In the genomic region with DNA sequence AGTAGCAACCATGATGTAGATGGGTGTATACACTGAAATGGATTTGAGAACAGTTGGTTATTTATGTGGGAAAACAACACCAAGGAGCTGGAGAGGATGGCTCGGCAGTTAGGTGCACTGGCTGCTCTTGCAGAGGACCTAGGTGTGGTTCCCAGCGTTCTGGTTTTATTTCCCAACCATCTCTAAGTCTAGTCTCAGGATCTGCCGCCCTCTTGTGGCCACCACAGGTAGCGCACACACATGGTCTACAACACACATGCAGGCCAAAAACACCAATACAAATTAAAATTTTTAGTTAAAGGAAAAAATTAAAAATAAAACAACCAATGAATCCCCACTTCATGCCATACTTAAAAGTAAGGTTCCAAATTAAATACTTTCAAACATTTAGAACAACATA, we compare ENCODE assay signal across 12 mouse cellular contexts. TPM values are rescaled to one million over a fixed set of nuclear protein-coding genes. Genes with fewer than 3 reads are reported as not detected.
DNase-seq lines count a peak whose midpoint lies in the region; ATAC-seq and TF ChIP-seq lines count a peak whose summit lies in the region.
"Had no signal": no experiment of that assay in that cellular context is flagged by ENCODE, and none has a peak within 500 bp of the region (broad histone marks: within the 10 kb centered on the region; RNA-seq: fewer than 3 reads in every experiment).

No protein-coding gene starts in this region.

- H3K9ac ChIP-seq in heart, postnatal 0 days (replicated peaks; ENCODE audit: low read depth, low read length), result no peak overlapping the region
- H3K9ac ChIP-seq: heart, embryonic 15.5 days; kidney, embryonic 15.5 days had no signal

- no peaks in the 10 kb centered on the region for H3K27me3 ChIP-seq in heart, postnatal 0 days (ENCODE audit: control insufficient read depth, insufficient read depth, low read length)
- no peaks in the 10 kb centered on the region for H3K27me3 ChIP-seq in testis, adult 2 months (ENCODE audit: control insufficient read depth, insufficient read depth, low read length)
- H3K27me3 ChIP-seq in midbrain, embryonic 10.5 days (ENCODE audit: low read depth, poor library complexity, severe bottlenecking), result no peaks in the 10 kb centered on the region
- H3K27me3 ChIP-seq: heart, embryonic 15.5 days; kidney, embryonic 15.5 days; megakaryocyte, embryonic 14.5 days had no signal

- TF ChIP-seq EP300 in heart, postnatal 0 days (IDR thresholded peaks at IDR 0.05; ENCODE audit: low read depth), result no peak

- H3K27ac ChIP-seq in heart, postnatal 0 days (ENCODE audit: low read depth), result no peak overlapping the region
- no peak overlapping the region for H3K27ac ChIP-seq in testis, adult 2 months (ENCODE audit: control insufficient read depth, insufficient read depth, low read depth, low read length)
- H3K27ac ChIP-seq in midbrain, embryonic 10.5 days (replicated peaks), result no peak overlapping the region
- H3K27ac ChIP-seq: heart, embryonic 15.5 days; kidney, embryonic 15.5 days had no signal

- TF ChIP-seq POLR2A in testis, adult 2 months (IDR thresholded peaks at IDR 0.05; ENCODE audit: control insufficient read depth, low read depth, low read length), result no peak

- no peak overlapping the region for H3K4me2 ChIP-seq in heart, postnatal 0 days (ENCODE audit: low read depth, low read length)
- H3K4me2 ChIP-seq: heart, embryonic 15.5 days; kidney, embryonic 15.5 days had no signal

- H3K36me3 ChIP-seq in heart, postnatal 0 days (replicated peaks; ENCODE audit: control insufficient read depth, insufficient read depth, low read length), result peaks cover 50% of the 10 kb centered on the region
- H3K36me3 ChIP-seq in testis, adult 2 months (ENCODE audit: control insufficient read depth, insufficient read depth, low read length), result no peaks in the 10 kb centered on the region
- H3K36me3 ChIP-seq in midbrain, embryonic 10.5 days, result peaks cover 16% of the 10 kb centered on the region

- no peak overlapping the region for H3K4me3 ChIP-seq in heart, postnatal 0 days (ENCODE audit: low read depth, low read length)
- no peak overlapping the region for H3K4me3 ChIP-seq in testis, adult 2 months (ENCODE audit: control insufficient read depth, low read depth, low read length)
- no peak overlapping the region for H3K4me3 ChIP-seq in midbrain, embryonic 10.5 days
- H3K4me3 ChIP-seq: heart, embryonic 15.5 days; kidney, embryonic 15.5 days; megakaryocyte, embryonic 14.5 days had no signal

- H3K9me3 ChIP-seq in heart, postnatal 0 days (replicated peaks; ENCODE audit: control insufficient read depth, low read length), result peaks cover 8% of the 10 kb centered on the region
- H3K9me3 ChIP-seq in midbrain, embryonic 10.5 days (replicated peaks), result peaks cover 10% of the 10 kb centered on the region; the same call in 1 of the 2 replicates

- no peak for ATAC-seq in heart, postnatal 0 days (ENCODE audit: insufficient read depth, low read depth)

- H3K4me1 ChIP-seq in heart, postnatal 0 days (ENCODE audit: control insufficient read depth, insufficient read depth), result no peaks in the 10 kb centered on the region
- no peaks in the 10 kb centered on the region for H3K4me1 ChIP-seq in testis, adult 2 months (ENCODE audit: control insufficient read depth, insufficient read depth, low read length)
- H3K4me1 ChIP-seq in midbrain, embryonic 10.5 days, result 0 out of 2 replicates have a peak, but pooled peaks cover 3% of the 10 kb centered on the region
- H3K4me1 ChIP-seq: heart, embryonic 15.5 days; kidney, embryonic 15.5 days had no signal

- 90% methylated on average over 4 of the region's 4 CpGs for WGBS in heart, postnatal 0 days
- 78% methylated on average over 4 of the region's 4 CpGs for WGBS in midbrain, embryonic 10.5 days

- TF ChIP-seq CTCF in heart, postnatal 0 days (IDR thresholded peaks at IDR 0.05; ENCODE audit: low read depth), result peak; percentile 36
- TF ChIP-seq CTCF in testis, adult 2 months (IDR thresholded peaks at IDR 0.05; ENCODE audit: control insufficient read depth, insufficient read depth, insufficient replicate concordance, low read depth, low read length), result peak; percentile 75; the same call in 1 of the 2 replicates

- no peak for DNase-seq in heart, postnatal 0 days (ENCODE audit: low spot score)
- DNase-seq in heart, adult 11 months, result no peak
- no peak for DNase-seq in testis, postnatal 10 days (ENCODE audit: low spot score)
- DNase-seq in c-Kit-negative CD71-positive TER-119-positive erythroid progenitor cells, embryonic 14.5 days (ENCODE audit: low read depth, low spot score), result peak; percentile 5
- peak; percentile 63 for DNase-seq in thymus, postnatal 4 days
- DNase-seq in layer of hippocampus, adult 9-11 months, result no peak
- no peak for DNase-seq in midbrain, embryonic 10.5 days (ENCODE audit: low spot score)
- DNase-seq: adrenal gland, postnatal 25 days had no signal

RNA-seq across cellular contexts. Expression of gene Fam8a1, which starts 27.0 kb away (rescaled TPM):
- 15.5 and 24.9 TPM in 2 replicates for total RNA-seq in heart, postnatal 0 days (2014; rRNA removed; ENCODE audit: low replicate concordance)
- 8.0 and 8.5 TPM in 2 replicates for polyA plus RNA-seq in heart, postnatal 0 days (2015; fragmentation: Nextera tagmentation; extraction: Ambion mirVana)
- 29.9 and 30.7 TPM in 2 replicates for polyA plus RNA-seq in testis, adult 2 months (2012; rRNA removed)
- polyA plus RNA-seq in midbrain, embryonic 10.5 days (2016; fragmentation: Nextera tagmentation; extraction: Ambion mirVana), result 8.5 and 9.5 TPM in 2 replicates

Comparison
In these comparisons a context has a peak if more than half of its experiments do, and no peak if none do; other contexts are left out.
1. DNase-seq: peak in c-Kit-negative CD71-positive TER-119-positive erythroid progenitor cells, embryonic 14.5 days (single experiment) and thymus, postnatal 4 days (single experiment); none in heart, postnatal 0 days (single experiment), heart, adult 11 months (single experiment), testis, postnatal 10 days (single experiment), layer of hippocampus, adult 9-11 months (single experiment) and midbrain, embryonic 10.5 days (single experiment).